Mouse (Mus musculus) T-cell, adult 2 months (primary cell): ENCODE data around the gene Arhgap8.
"Not testable (repeated sequence)": the region's sequence is repeated elsewhere in the genome, so short reads cannot be mapped to it uniquely, and the experiment has no call there.

Experiments used
- DNase-seq: peaks from one replicate; pipeline ENCODE4 v3.0.0; 2022; ENCODE audit warnings: low spot score

Arhgap8 gene

GRCm38 (mm10) chr15:84732425-84732749, 12.5 kb downstream of the Arhgap8 start:
- DNase-seq = no peak

- no peak for DNase-seq
Measured at GRCm38 (mm10) chr15:84736346-84736993, 16.6 kb downstream of the Arhgap8 start.

DNA sequence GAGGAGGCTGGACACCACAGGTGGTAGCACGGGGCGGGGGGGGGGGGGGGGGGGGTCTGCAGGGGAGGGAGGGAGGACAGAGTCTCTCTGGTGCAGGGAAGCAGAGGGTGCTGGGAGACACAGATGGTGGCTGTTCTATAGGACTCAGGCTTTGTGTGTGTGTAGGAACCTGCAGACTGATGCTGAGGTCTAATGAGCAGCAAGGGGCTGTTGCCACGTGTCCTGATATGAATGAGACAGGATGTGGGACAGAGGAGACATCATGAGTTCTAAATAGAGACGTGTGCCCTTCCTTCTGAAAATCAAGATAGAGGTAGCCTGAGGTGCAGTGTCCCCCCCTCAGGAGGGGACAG, 17.1 kb downstream of the Arhgap8 start:
- DNase-seq = no peak

- no peak for DNase-seq
Measured at GRCm38 (mm10) chr15:84738246-84738645, 18.4 kb downstream of the Arhgap8 start.

DNA sequence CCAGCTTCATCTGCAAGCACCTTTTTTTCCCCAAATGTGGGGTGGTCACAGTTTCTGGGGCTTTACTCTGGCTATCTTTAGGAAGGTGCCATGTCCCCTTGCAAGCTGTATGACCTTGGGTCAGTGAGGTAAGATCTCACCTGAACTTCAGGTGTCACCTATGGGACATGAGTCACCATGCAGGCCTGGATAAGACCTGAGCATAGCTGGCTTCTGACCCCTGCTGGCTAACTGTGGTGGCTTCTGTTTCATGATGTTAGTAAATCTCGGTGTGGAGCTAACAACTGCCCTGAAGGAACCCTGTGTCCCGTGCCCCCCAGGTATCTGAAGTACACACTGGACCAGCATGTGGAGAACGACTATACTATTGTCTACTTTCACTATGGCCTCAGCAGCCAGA, 21.7 kb downstream of the Arhgap8 start:
- no peak for DNase-seq

GRCm38 (mm10) chr15:84743347-84743746, 23.5 kb downstream of the Arhgap8 start:
- DNase-seq = no peak

- no peak for DNase-seq
Measured at GRCm38 (mm10) chr15:84744308-84744707, 24.5 kb downstream of the Arhgap8 start.

DNA sequence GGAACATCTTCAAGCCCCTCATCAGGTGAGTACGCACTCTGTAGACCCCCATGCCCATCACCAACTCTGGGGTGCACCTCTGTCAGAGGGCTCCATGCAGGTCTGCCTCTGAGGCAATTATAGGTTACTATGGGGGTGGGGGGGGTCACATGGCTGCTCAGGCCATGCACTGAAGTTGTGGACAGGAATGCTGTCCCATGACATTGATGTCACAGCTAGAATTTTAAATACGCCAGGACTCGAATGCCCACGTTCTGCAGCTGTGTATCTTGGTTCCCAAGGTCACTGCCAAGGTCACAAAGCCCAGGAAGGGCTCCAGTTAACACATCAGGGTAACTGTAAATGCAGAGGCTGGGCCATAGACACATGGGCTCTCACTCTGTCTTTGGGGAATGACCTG, 26.0 kb downstream of the Arhgap8 start:
- no peak for DNase-seq

DNA sequence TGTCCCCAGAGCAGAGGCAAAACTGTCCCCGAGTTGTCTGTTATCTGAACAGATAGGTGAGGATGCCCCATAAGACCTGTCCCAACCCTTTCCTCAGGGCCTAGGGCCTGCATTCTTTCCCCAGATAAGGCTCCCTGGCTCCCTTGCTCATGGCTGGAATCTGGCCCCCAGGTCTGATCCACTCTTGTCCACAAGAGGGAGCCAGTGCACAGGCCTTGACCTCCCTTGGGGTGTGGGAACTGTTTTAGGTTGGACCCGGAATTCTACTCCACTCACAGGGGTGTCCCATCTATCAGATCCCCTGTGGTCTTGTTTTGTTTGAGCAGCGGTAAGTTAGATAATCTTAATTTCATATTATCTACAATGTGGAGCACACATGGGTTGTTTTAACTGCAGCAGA, 35.1 kb downstream of the Arhgap8 start:
- DNase-seq = peak; percentile 24

DNA sequence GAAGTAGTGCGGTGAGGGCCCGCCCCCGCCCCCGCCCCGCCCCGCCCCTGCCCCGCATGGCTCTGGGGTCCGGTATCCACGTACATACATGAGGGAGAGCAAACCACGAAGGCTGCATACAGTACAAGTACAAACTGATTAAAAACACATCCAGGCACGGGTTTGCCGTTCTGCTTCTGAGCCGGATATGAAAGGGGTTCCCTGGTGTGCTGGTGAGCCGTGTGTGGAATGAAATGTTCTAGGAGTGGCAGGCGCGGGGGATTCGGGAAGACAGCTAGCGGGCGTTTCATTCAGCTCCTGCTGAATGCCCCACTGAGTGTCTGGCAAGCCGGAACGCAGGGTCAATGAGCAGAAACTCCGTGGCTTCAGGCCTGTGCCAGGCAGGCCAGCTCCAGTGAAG, 36.6 kb downstream of the Arhgap8 start:
- DNase-seq = no peak

GRCm38 (mm10) chr15:84758493-84758892, 38.6 kb downstream of the Arhgap8 start:
- no peak for DNase-seq

DNA sequence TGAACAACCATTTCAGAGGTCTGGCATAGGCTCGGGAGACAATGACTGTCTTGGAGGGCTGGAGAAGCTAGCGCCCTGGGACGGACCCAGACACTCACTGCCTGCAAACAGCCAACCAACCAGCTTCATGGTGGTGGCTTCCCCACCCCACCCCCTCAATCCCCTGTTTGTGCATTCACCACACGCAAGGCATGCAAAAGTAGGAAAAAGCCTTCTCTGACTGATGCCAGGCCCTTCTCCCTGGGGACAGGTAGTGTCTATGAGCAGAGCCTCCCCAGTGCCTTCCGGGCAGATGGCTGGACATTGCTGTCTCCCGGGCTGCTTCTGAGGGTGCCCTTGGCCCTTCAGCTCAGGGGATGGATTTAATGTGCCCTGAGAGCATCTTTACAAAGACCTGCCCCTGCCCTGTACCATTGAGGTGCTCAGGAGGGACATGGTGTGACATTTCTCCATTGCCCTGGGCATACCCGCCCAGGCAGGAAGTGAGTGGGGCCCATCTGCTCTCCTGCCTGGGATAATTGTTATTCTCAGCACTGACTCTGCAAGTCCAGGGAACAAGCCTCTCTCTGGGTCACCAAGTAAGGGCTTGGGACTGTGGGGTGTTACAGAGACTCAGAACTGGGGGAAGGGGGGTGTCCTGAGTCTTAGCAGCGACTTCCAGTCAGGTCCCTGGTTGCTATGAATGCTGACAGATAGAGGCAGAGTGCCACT, 43.0 kb downstream of the Arhgap8 start:
- DNase-seq = no peak

DNA sequence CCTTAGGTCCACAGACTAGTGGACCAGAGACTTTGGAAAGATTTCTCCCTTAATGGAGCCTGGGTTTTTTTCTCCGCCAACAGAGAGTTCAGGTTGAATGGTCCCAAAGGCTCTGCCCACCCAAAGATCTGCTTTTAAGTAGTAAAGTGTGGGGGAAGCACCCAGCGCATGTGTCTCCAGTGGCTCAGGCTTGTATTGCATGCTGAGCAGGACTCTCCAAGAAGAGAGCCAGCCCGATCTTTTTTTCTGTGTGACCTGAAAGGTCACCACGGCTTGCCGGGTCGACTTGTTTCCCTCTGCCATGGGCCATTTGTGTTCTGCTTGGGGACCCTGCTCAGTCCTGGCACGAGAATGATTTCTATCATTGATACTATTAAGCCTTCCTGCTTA, 43.6 kb downstream of the Arhgap8 start:
- DNase-seq = no peak

- no peak for DNase-seq
Measured at GRCm38 (mm10) chr15:84766621-84767020, 46.8 kb downstream of the Arhgap8 start.

DNA sequence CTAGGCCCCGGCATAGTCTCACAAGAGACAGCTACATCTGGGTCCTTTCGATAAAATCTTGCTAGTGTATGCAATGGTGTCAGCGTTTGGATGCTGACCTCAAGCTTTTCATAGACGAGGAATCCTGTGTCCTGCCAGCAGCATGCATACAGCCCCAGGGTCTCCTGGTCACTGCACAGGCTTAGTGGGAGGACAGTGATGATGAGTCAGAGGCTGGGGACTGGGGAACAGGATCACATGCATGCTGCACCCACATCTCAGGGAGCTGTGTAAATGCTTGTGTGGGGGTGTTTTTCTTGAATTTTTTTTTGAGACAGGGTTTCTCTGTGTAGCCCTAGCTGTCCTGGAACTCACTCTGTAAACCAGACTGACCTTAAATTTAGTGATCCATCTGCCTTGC, 48.7 kb downstream of the Arhgap8 start:
- DNase-seq = not testable (repeated sequence)

GRCm38 (mm10) chr15:84769641-84770341, 49.9 kb downstream of the Arhgap8 start:
- DNase-seq = no peak

DNA sequence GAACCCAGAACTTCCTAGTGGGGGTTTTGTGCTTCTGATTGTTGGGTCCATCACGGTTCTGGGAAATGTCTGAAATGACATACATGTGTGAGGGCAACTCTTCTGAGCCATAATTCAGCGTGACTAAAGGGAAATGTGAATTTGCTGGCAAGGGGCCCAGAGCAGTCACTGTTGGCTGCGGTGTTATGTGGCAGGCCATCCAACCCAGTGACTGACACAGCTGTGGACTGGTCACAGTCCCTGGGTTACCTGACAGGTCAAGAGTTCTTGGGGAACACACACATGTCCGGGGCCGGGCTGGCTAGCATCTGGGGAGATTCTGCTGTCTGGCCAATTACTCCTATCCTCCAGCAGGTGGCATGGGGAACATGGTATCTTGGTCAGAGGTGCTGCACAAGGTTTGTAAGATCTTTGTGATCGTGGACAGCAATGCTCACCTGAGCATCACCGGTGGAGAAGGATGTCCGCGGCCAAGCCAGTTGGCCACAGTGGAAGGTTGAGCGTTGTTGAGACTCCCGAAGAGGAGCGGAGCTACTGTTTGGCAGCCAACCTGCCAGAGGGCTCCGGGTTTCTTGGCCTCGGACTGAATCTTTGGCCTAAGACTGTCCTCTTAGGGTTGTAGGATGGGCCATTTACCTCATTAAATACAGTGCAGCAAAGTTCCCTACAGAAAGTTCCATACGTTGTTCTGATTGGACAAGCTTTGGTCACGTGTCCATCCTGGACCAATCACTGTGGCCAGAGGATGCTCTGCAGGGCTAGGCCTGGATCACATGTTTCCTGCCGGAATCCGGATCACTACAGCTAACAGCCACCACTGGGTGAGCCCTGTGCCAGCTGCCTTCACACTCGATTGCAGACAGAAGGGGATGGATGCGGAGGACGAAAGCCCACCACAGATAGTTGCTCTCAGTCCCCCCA, 52.6 kb downstream of the Arhgap8 start:
- no peak for DNase-seq

DNA sequence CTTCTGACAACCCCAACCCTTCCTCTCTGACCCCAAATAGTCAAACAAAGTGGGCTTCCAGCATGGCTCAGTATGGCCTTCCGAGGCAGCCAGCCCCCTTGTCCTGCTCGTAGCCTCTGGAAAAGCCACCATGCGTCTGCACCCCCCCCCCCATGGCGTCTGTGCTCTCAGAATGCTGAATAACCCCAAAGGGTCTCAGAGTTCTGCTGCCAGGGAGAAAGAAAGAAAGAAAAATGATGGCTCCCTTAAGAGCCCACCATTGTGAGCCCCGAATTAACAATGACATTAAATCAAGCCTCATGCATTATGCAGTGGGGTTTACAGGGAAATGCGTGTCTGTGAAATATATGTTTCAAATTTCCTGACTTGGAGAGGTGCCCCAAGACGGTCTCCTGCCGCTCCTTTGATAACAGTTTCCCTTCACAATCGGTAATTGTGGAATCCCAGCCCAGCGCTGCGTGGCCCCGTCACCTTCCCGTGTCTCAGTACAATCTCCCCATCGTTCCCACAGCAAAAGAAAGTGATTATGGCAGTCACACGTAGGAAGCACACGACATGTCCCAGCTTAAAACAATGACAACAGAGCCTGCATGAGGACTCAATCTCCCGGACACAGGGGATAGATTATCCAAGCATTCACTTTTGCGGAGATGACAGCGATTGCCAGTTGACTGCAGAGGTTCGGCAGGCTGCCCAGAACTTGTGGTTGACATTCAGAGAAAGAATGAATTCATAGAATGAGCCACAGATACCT, 55.7 kb downstream of the Arhgap8 start:
- no peak for DNase-seq

DNA sequence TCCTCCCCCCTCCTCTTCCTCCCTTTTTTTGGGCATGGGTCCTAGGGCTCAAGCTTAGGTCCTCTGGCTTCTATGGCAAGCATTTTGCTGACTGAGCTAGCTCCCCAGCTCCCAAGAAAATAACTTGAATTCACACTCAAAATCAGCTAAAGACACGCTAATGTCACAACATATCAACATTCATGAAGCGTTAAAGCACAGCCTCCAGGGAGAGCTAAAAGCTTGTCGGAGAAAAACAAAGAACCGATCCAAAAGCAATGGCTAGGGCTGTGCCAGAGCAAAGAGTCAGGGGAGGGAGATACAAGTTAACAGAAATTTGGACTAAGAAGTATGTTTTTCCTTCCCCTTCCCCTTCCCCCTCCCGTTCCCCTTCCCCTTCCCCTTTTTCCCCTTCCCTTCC, 58.7 kb downstream of the Arhgap8 start:
- DNase-seq = no peak

- DNase-seq = no peak
Measured at GRCm38 (mm10) chr15:84784812-84785211, 65.0 kb downstream of the Arhgap8 start.

DNA sequence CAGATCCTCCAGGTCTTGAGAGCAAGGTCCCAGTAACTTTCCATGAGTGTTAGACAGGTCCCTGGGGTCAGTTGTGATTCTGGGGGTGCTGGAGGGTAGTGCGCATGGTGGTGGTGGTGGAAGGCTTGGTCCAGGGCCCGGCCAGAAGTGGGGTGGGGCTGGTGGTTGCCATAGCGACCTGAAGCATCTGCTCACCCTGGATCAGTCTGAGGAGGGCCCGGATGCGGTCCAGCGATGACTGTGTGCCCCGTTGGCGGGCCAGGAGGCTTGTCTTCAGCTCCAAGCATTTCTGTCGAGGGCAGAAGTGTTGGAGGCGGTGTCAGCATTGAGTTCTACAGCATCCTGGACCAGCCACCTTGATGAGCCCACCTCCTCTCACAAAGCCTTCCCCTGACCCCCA, 67.3 kb downstream of the Arhgap8 start:
- DNase-seq = no peak

DNA sequence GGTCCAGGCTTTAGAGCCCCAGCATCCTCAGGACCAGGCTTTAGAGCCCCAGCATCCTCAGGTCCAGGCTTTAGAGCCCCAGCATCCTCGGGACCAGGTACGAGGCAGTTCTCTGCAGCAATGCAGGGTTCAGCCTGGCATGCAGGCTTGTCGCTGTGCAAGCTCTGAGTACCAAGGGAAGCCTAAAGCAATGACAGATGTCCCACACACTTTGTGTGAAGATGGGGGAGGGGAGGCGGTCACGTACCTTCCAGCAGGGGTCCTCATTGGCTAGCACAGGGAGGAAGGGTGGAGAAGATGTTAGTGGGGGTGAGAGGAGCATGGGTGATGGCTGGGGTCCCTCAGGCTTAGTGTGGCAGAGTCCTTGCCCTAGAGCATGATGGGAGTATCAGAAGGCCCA, 73.8 kb downstream of the Arhgap8 start:
- DNase-seq = no peak
